Mouse (Mus musculus) embryo, embryonic 9.5 days (tissue): ENCODE results near the gene Spcs1.
A peak's percentile ranks its signal among the peaks of the same experiment; 100 is the strongest.

Experiments
- DNase-seq: peaks from one replicate; pipeline ENCODE4 v3.0.0-alpha.2; 2017; ENCODE audit errors: extremely low spot score

The Spcs1 gene

DNA sequence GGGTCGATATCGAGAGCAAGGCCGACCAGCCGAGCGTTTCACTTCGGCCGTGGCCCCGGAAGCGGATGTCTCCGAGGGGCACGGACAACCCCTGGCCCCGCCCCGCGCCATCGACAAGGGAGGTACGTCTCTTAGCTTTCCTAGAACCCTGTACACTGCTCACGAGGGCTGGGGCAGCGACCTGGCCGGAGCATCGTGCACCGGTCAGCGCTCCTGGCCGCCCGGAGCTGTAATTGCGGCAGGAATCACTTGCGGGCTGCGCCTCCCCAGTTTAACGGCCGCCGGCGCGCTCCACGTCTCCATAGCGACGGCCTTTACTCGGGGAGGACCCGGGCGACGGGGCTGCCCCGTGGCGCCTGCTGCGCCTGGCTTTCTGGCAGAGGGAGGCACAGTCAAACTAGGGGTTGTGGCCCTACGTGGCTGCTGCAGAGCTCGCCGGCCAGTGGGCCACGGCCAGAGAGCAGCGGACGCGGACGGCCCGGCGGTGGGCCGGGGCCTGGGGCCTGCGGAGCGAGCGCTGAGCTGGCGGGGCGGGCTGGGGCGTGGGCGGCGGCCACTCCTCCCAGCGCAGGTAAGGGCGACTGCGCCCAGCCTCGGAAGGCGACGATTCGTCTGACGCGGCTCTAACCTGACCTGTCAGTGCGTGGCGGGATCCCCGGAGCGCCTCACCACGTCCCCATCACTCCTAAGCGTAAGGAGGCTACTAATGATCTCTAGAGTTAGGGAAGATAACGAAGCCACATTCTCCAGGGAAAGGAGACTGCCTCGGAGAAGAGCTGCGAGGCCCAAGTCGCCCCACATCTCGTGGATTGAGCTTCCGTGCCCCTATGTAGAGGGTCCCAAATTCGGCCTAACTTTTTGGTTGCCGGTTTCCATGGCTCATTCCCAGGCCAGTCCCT, at the start of gene Spcs1, which contains the start of gene Glt8d1:
Spcs1 (minus strand) TSS at position 366 of the 899 bp plus-strand sequence.
Glt8d1 (plus strand) TSS at position 94 of the 899 bp plus-strand sequence.
- DNase-seq: peak; percentile 90

DNA sequence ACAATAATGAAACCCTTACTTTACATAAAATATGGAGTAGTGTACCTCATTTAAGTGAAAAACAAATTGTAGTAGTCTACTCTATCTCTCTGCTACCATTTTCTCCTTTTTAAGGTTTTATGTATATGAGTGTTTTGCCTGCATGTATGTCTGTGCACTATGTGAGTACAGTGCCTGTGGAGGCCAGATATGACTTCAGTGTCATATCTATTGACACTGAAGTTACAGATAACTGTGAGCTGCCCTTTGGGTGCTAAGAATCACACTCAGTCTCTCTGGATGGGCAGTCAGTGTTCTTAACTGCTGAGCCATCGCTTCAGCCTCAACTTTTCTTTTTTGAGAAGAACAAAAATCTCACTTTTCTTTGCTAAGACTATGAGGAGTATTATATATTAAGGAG, 44.3 kb upstream of the Spcs1 start:
- no peak for DNase-seq

DNA sequence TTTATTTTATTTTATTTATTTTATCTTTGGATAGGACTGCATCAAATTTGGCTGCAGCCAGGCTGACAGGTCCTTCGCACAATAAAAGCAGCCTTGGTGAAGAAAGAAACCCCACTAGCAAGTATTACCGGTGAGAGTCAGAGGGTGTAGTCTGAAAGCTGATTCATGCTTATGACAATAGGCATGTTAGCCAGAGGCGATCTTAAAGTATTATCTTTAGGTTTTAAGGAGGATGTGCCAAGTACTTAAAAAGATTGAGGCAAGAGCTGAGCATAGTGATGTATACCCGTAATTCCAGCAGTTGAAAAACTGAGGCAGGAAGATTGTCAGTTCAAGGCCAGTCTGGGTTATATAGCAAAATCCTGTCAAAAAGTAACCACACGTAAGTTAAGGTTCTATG, 43.8 kb upstream of the Spcs1 start:
- DNase-seq: no peak

DNA sequence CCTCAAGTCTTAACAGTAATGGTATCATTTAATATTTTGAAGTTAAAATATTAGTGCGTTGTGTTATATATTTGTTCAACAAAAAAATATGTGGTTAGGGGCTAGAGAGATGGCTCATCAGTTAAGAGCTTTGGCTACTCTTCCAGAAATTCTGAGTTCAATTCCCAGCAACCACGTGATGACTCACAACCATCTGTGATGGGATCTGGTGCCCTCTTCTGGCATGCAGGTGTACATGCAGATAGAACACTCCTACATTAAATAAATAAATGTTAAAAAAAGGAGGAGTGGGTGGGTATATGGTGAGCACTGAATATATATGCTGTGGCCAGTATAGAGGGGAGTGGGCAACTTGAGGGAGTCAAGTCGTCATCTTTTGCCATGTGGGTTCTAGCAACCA, 24.3 kb upstream of the Spcs1 start:
- DNase-seq: no peak

DNA sequence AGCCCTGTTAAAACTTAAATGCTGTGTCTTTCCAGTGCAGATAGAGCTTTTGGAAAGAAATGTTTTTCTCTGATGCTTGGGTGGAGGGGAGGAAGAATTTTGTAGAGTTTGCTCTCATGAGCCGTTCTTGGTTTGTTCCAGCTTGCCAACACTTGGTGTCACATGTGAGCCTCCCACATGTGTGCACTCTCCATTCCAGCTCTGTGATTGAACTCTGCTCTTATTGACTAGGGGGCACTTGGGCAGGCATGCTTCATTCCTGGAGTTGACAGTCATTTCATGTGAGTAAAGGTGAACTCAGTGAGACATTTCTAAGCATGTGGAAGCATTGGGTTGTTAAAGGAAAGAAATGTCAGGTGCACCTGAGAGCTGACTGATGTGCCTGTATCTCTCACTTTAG, 21.1 kb upstream of the Spcs1 start:
- no peak for DNase-seq

DNA sequence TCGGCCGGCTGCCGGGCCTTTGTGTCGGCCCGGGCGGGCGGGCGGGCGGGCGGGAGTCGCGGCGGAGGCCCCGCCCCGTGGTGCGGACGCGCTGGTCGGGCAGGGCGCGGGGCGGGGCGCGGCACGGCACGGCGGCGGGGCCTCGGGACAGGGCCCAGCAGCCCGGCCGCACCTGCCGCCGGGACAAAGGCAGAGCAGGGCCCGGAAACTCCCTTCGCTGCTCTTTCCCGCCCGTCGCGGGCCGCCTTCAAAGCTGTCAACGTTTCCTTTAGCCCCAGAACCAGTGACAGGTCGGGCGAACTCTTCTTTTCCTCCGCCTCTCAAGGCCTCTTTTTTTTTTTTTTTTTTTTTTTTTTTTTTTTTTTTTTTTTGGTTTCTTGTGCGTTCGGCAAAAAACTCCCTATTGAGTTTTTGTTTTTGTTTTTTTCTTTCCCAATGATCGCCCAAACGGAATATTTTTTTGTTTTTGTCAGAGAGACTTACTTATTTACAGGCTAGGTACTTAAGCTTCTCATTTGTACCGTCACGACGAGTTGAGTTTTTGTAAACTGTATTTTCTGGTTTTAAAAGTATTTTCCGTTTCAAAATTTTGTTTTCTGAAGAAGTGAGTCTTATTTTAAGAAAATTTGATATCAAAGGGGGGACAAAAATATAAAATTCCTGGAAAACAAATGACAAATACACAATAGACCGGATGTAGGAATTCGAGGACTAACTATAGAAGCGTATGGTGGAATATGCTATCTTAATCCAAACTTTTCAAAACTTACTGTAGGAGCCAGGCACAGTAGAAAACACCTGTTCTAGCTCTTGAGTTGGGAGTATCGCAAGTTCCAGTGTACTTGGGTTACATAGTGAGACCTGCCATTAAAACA, 18.1 kb upstream of the Spcs1 start:
- no peak for DNase-seq

DNA sequence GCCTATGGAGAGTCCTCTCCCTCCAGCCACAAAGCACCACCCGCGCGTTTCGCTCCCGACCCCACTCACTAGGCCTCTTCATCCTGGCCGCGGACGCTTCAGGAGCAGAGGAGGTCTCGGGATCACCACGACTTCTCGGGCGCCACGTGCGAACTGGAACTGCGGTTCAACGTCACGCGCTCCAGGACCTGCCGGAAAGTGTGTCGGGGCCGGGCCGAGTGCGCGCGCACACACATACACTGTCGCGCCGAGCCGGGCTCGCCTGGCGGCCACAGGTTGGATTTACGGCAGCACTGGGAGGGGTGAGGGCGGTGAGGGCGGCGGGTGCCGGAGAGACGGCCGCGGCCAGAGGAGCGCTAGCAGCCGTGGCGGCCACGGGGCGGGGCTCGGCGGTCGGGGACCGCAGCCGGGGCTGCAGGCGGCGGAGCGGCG, 17.4 kb upstream of the Spcs1 start, which contains the start of the genes Pbrm1 and Gnl3:
Pbrm1 (plus strand) TSS at position 279 of the 432 bp plus-strand sequence.
Gnl3 (minus strand) TSS at position 293 of the 432 bp plus-strand sequence.
- DNase-seq: peak; percentile 97

DNA sequence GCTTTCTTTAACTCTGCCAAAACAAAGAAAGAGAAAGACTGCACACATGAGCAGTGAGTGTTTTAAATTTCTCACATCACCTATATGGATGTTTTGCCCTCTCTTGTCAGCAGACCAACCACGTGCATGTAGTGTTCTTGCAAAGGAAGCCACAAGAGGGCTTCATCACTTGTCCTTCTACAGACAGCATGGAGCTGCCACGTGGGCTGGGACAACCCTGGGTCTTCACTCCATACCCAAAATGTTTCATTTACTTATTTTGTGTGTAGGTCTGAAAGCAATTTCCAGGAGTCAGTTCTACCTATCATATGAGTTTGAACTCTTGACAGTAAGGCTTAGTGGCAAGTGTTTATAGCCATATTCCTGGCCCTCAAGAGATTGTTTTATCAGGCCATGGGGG, 16.4 kb upstream of the Spcs1 start:
- DNase-seq: peak; percentile 46

DNA sequence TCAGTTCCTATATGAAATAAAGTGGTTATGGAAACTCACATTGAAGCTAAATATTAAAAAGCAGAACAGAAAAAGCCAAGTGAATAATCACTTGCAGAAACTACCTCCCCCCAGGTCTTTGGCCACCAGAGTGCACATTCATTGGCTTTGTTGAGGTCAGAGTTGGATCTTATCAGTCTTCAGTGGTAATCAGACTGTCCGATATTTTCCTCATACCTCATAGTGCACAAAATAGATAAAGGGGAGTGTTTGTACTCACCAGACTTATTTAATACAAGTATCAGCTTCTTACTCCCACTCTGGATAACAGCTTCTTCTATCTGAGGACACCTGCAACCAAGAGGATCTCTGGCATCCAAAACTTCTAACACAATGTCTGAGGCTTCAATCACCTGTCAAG, 14.6 kb upstream of the Spcs1 start:
- no peak for DNase-seq

DNA sequence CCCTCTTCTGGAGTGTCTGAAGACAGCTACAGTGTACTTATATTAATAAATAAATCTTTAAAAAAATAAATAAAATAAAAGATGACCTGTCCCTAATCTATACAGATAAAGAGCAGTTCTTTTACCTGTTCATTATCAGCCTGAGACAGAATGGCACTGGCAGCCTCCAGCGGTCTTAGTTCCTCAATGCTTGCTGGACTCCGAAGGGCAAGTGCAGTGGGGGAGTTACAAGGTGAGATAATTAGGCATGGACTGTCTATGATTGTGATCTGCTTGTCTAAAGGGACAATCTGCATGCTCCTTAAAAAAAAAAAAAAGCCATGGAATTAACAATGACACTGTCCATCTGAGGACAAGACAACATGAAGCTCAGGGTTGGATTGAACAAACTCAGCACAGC, 12.5 kb upstream of the Spcs1 start:
- DNase-seq: no peak

DNA sequence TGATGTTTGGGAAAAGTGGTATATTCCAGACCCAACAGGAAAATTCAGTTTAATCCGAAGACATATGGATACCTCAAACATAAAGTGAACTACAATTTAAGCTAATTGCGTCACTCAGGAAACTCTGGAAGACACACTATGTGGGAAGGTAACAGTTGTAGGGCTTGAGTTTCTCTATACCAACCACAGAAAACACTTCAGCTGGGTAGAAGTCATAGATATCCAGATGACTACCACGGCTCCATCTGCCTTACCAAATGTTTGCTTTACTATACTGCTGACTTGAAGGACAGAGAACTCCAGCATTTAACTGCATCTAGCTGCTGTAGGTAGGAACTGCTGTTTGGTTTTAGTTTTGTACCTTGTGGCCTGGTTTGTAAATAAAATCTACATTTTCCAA, 10.1 kb upstream of the Spcs1 start:
- peak; percentile 12 for DNase-seq

DNA sequence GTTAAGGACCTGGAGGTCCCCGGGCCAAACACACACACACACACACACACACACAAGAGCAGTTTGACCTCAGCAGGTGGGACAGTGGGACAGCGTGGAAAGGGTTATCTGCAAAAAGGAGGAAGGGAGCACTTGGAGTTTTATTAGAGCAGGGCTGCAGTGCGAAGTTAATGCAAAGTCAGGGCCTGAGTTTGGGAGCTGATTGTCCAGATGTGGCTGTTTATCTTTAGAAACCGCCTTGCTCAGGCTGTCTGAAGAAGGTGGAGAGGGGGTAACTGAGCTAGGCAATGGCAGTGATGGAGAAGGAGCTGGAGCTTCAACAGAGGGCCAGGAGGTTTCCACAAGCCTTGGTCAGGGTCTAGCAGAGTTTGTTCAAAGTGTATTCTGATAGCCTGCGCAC, 5.3 kb upstream of the Spcs1 start:
- DNase-seq: no peak

DNA sequence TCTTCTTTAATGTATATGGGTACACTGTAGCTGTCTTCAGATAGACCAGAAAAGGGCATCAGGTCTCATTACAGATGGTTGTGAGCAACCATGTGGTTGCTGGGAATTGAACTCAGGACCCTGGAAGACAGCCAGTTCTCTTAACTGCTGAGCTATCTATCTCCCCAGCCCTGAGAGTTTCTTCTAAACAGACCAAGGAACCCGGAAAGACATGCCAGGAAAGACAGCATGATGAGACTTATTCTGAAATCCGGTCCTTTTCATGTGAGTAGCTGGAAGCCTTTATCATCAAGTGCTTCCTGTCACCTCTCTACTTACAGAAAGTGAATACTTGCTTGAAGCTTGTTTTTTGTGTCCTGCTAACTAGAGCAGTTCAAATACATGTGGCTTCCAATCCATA, 3.1 kb upstream of the Spcs1 start:
- no peak for DNase-seq

DNA sequence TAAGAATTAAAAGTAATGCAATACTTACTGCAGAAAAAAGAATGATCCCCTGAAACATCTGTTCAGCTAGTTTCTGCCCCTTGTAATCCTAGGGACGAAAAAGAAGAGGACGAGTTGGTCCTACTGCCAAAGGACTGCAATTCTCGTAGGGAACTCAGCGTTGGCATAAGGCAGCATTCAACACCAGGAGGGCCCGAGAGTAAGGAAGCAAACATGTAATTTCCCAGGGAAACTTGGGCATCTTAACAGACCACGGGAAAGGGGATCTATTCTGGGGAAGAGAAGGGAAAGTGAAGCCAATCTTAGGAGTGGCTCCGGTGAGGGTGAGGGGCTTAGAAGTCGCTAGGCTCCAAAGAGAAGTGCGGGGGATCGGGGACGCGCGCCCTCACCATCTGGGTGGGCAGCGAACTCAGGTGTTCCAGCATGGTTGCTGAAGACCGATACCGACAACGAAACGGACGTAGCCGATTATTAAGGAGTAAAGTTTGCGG, 611 bp downstream of the Spcs1 start:
- DNase-seq: no peak

DNA sequence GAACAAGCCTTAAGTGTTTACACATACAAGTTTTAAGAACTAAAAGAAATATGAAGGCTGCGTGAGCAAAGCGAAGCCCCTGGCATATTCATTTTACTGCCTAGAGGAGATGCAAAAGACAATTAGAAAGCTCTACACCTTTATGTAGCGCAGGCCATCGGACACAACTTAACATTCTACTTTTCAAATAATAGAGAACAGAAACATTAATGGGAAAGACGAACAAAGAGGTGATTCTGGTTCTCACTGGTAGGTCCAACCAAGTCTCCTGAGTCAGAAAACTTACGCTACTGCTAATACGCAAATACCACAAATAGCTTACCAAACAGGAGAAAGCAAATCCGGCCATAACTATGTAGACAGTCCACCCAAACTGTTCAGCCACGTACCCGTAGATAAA, 1.1 kb downstream of the Spcs1 start:
- no peak for DNase-seq

DNA sequence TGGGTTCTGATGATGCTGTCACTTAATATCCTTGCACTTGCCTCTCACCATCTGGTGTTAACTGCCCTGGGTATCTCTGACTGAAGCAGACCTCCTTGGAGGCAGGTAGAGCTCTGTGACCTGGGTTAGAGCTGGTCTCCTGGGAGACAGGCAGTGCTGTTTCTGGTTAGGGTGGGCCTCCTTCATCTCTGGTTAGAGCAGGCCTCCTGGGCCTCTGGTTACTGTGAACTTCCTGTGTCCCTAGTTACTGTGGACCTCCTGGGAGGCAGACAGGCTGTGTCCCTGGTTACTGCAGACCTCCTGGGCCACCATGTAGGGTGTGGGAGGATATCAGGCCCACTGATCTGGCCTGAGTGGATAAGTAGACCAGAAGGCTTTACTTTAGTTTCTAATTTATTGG, 5.1 kb downstream of the Spcs1 start:
- DNase-seq: no peak

DNA sequence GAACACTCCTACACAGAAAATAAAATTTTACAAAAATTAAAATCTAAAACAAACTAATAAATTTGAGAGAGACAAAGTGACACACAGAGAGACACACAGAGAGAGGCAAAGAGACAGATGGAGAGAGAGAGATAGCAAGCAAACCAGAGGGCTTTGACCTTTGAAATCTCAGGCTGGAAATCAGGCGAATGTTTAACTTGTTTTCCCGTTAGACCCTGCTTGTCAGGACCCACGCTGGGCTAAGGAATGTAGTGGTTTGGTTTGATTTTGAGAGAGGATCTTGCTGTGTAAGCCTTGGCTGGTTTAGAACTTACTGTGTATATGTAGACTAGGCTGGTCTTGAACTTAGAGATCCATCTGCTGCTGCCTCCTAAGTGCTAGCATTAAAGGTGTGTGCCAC, 25.2 kb downstream of the Spcs1 start:
- no peak for DNase-seq

DNA sequence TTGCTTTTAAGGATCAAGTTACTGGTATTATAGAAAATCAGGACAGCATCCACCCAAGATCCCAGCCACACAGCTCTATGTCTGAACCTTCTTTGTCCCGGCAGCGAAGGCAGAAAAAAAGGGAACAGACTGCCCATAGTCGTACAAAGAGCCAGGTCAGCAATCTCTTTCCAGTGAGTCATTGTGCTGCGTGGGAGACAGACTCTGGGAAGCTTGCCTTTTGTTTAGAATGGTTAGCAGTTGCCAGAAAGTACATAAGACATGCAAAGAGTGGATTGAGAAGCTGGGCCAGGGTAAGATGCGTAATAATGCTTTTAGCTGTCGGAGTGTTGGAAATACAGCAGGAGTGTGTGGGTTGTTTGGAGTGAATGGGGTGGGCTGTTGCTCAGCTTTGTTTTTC, 27.3 kb downstream of the Spcs1 start:
- DNase-seq: no peak

DNA sequence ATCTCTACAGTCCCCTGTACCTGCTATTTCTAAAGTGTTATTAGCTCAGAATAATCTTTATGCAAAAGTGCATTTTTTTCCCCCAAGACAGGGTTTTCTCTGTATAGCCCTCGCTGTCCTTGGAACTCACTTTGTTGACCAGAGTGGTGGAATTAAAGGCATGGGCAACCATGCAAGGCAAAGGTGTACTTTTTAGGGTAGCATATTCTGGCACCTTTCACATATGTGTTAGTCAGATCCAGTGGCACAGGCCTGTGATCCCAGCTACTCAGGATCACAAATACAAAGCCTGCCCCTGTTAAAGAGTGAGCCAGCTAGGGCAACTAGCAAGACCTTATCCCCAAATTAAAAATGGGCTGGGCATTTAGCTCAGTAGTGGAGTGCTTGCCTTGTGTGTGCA, 41.1 kb downstream of the Spcs1 start:
- DNase-seq: no peak

DNA sequence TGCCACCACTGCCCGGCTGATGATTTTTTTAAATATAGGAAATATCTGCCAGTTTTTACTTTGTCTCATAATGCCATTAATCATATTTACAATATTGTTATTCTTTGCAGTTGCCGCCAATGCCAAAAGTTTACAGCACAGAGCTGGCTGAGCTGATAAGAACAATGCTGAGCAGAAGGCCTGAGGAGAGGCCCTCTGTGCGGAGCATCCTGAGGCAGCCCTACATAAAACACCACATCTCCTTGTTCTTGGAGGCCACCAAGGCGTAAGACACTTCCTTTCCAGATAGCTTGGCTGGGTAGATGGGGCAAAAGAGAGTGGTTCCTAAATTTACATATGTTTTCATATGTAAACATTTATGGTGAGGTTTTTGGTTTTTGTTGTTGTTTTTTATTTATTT, 42.4 kb downstream of the Spcs1 start:
- DNase-seq: no peak

DNA sequence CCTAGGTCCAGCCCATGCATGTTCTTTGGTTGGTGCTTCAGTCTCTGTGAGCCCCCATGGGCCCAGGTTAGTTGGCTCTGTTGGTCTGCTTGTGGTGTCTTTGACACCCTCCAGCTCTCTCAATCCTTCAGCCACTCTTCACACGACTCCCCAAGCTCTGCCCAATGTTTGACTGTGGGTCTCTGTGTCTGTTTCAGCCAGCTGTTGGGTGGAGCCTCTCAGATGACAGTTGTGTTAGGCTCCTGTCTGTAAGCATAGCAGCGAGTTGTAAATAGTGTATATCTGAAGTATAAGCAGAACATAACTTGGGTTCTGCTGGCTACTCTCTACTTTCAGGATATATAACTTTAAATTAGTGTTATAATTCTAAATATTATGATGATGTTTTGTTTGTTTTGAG, 43.0 kb downstream of the Spcs1 start:
- DNase-seq: no peak

DNA sequence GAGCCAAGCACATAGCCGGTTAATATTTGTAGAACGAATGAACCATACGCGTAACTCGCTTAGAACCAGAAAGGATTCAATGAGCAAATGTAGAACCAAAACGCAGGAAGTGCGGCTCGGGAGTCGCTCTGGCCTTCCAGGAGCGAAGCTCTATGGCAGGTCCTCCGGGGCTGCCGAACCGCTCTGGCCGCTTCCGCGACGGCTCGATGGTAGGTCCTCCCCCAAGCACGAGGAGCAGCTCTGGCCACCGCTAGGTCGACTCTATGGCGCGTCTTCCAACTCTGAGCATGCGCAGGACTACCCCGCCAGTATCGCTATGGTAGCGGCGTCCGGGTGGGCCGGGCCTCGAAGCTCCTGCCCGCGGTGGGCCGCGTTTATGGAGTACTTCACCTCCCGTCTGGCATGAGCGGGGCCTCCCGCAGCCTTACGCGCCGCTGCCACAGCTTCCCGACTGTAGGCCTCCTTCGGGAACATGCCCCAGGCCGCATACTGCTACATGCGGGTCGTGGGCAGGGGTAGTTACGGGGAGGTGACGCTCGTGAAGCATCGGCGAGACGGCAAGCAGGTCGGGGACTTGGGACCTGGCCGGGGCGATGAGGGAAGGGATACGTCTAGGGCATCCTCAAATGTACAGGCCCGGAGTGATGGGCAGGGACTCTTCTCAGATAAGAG, 50.2 kb downstream of the Spcs1 start, which contains the start of gene Nek4:
Nek4 (plus strand) TSS at position 224 of the 672 bp plus-strand sequence.
- DNase-seq: peak; percentile 96
